Mouse (Mus musculus): ENCODE measurements at regions not wholly inside any gene's neighbourhood (a gene's known extent, or its start where the extent isn't known, plus 50 kb on each side); places are given as distances from the start of the nearest gene placed in this dataset.

GRCm38 (mm10) chr5:133025121-133025520 lies 482.0 kb upstream of the Auts2 start:
- TF ChIP-seq GATA1 (IDR thresholded peaks at IDR 0.05; ENCODE audit: borderline replicate concordance, low read length) (no peak), FLI1 (IDR thresholded peaks at IDR 0.05; ENCODE audit: low read length) (no peak)

Measured in megakaryocyte, embryonic 14.5 days (primary cell).